Mouse (Mus musculus) embryo, embryonic 9.5 days (tissue): Measurements from ENCODE around the gene Pik3c2g.

Source experiments
- DNase-seq: peaks from one replicate; pipeline ENCODE4 v3.0.0-alpha.2; 2017; ENCODE audit errors: extremely low spot score

Pik3c2g gene

GRCm38 (mm10) chr6:139841272-139841671, 254.3 kb downstream of the Pik3c2g start:
- DNase-seq, result no peak

GRCm38 (mm10) chr6:139842626-139843025, 255.6 kb downstream of the Pik3c2g start:
- no peak for DNase-seq

- no peak for DNase-seq
Measured at GRCm38 (mm10) chr6:139843531-139843930, 256.5 kb downstream of the Pik3c2g start.

- no peak for DNase-seq
Measured at GRCm38 (mm10) chr6:139846889-139847544, 260.0 kb downstream of the Pik3c2g start.

- no peak for DNase-seq
Measured at GRCm38 (mm10) chr6:139849931-139850330, 262.9 kb downstream of the Pik3c2g start.

GRCm38 (mm10) chr6:139851705-139852603, 264.9 kb downstream of the Pik3c2g start:
- DNase-seq, result no peak

- no peak for DNase-seq
Measured at GRCm38 (mm10) chr6:139852836-139853235, 265.8 kb downstream of the Pik3c2g start.

- no peak for DNase-seq
Measured at GRCm38 (mm10) chr6:139860141-139860540, 273.1 kb downstream of the Pik3c2g start.

- DNase-seq, result no peak
Measured at GRCm38 (mm10) chr6:139861534-139861933, 274.5 kb downstream of the Pik3c2g start.

GRCm38 (mm10) chr6:139865059-139865673, 278.1 kb downstream of the Pik3c2g start:
- no peak for DNase-seq

GRCm38 (mm10) chr6:139874418-139875176, 287.6 kb downstream of the Pik3c2g start:
- DNase-seq, result peak; percentile 28

GRCm38 (mm10) chr6:139876691-139877090, 289.7 kb downstream of the Pik3c2g start:
- no peak for DNase-seq

- DNase-seq, result no peak
Measured at GRCm38 (mm10) chr6:139877476-139878361, 290.7 kb downstream of the Pik3c2g start.

GRCm38 (mm10) chr6:139878362-139878696, 291.3 kb downstream of the Pik3c2g start:
- DNase-seq, result no peak

- DNase-seq, result no peak
Measured at GRCm38 (mm10) chr6:139882076-139882475, 295.1 kb downstream of the Pik3c2g start.

- no peak for DNase-seq
Measured at GRCm38 (mm10) chr6:139887175-139887574, 300.2 kb downstream of the Pik3c2g start.

- DNase-seq, result peak; percentile 6
Measured at GRCm38 (mm10) chr6:139895637-139896036, 308.6 kb downstream of the Pik3c2g start.

- DNase-seq, result no peak
Measured at GRCm38 (mm10) chr6:139899630-139900151, 312.7 kb downstream of the Pik3c2g start.

- no peak for DNase-seq
Measured at GRCm38 (mm10) chr6:139901801-139902200, 314.8 kb downstream of the Pik3c2g start.

GRCm38 (mm10) chr6:139907138-139907537, 320.1 kb downstream of the Pik3c2g start:
- DNase-seq, result no peak
